Mouse (Mus musculus): ENCODE measurements at regions not wholly inside any gene's neighbourhood (a gene's known extent, or its start where the extent isn't known, plus 50 kb on each side); places are given as distances from the start of the nearest gene placed in this dataset.

DNA sequence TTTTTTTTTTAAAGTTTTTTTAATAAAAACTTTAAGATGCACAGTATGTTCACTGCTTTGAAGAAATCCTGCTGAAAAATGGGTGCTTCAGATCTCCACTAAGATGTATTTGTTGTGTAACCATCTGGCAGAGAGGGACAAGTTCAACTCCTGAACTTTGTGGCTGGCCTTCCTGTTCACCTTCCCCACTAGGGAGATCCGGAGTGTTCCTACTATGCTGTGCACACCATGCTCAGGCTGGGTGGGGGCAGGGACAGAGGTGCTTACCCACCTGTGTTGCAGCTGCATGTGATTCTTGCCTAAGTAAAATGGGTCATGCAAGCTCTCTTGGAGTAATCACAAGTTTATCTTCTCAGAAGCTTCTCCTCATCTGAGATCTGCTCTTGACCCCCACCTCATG lies 377.4 kb upstream of the Arglu1 start:
- TF ChIP-seq CTCF (IDR thresholded peaks at IDR 0.05; ENCODE audit: low read depth): no peak
- no peak for TF ChIP-seq EP300 (IDR thresholded peaks at IDR 0.05; ENCODE audit: low read depth)
